13 mouse cellular contexts compared by ENCODE assay signal in the genomic region with DNA sequence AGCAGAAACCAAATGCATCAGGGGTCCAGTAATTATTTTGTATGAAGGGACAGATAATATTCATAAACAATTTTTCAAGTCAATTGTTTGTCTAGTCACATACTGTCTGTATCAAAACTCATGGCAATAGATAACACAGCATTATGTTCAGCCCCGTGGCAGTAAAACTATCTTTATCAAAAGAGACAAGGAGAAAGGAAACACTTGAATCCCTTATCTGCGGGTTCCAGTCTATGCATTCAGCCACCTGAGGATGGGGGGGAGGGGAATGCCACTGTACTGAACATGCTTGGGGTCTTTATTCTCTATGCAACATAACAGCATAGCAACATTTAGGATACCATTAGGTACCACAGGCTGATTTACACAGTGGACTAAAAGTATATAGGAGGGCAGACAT.
"Had no signal": no experiment of that assay in that cellular context is flagged by ENCODE, and none has a peak within 500 bp of the region (broad histone marks: within the 10 kb centered on the region; RNA-seq: fewer than 3 reads in every experiment).

No protein-coding gene starts in this region.

- DNase-seq: kidney, postnatal 10 days; kidney, postnatal 4 days; midbrain, embryonic 14.5 days; right cerebral cortex, adult 18-20 months; right cerebral cortex, postnatal 25 days; thymus, adult 2 months; thymus, postnatal 25 days had no signal

- H3K36me3 ChIP-seq: limb, embryonic 12.5 days; lung, embryonic 15.5 days; midbrain, embryonic 10.5 days; neural tube, embryonic 15.5 days had no signal

- H3K4me1 ChIP-seq: lung, embryonic 15.5 days had no signal

- H3K4me3 ChIP-seq: limb, embryonic 12.5 days; lung, embryonic 15.5 days; midbrain, embryonic 10.5 days; myocyte; neural tube, embryonic 15.5 days had no signal

- H3K4me2 ChIP-seq: limb, embryonic 12.5 days; lung, embryonic 15.5 days; neural tube, embryonic 15.5 days had no signal

- H3K27ac ChIP-seq: limb, embryonic 12.5 days; lung, embryonic 15.5 days; midbrain, embryonic 10.5 days; neural tube, embryonic 15.5 days had no signal

- H3K9me3 ChIP-seq: limb, embryonic 12.5 days; lung, embryonic 15.5 days; midbrain, embryonic 10.5 days; neural tube, embryonic 15.5 days had no signal

- H3K9ac ChIP-seq: limb, embryonic 12.5 days; lung, embryonic 15.5 days; neural tube, embryonic 15.5 days had no signal

- H3K27me3 ChIP-seq: limb, embryonic 12.5 days; lung, embryonic 15.5 days; neural tube, embryonic 15.5 days had no signal

- ATAC-seq: intestine, postnatal 0 days had no signal
